Mouse (Mus musculus): ENCODE results near the gene Adap1.

- no peak for TF ChIP-seq CTCF (IDR thresholded peaks at IDR 0.05; ENCODE audit: extremely low read depth, insufficient read depth, low read length)
- no peak for TF ChIP-seq POLR2A (IDR thresholded peaks at IDR 0.05; ENCODE audit: extremely low read depth, insufficient read depth, low read length)
These were observed 31.3 kb downstream of the Adap1 start for GRCm38 (mm10) chr5:139294089-139294488.
